Mouse (Mus musculus) telencephalon, adult 2 months (tissue): ENCODE measurements at regions not wholly inside any gene's neighbourhood (a gene's known extent, or its start where the extent isn't known, plus 50 kb on each side); places are given as distances from the start of the nearest gene placed in this dataset.
"Not testable (repeated sequence)": the region's sequence is repeated elsewhere in the genome, so short reads cannot be mapped to it uniquely, and the experiment has no call there.

Experiments
- DNase-seq: peaks from one replicate; pipeline ENCODE4 v3.0.0-alpha.2; 2011; ENCODE audit warnings: low read depth, low spot score

DNA sequence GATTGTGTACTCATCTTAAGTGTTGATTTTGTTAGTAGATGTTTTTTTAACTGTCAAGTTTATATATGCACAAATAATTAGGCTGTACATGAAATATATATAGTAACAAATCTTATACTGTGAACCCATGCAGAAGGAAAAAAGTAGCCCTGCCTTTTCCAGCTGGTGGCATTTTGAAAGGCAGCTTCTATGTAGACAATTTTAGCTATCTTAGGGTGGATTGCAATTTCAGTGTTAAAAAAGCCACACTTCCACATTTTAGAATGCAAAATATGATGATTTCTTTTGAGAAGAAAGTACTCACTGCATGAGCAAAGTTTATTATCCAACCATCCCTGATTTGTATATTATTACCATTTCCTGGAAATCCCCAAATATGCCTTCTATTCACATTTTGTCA is 1256.1 kb upstream of the Gm12353 start:
- peak; percentile 55 for DNase-seq

GRCm38 (mm10) chr4:18365514-18365913 is 1239.7 kb upstream of the Gm12353 start:
- peak; percentile 85 for DNase-seq

DNA sequence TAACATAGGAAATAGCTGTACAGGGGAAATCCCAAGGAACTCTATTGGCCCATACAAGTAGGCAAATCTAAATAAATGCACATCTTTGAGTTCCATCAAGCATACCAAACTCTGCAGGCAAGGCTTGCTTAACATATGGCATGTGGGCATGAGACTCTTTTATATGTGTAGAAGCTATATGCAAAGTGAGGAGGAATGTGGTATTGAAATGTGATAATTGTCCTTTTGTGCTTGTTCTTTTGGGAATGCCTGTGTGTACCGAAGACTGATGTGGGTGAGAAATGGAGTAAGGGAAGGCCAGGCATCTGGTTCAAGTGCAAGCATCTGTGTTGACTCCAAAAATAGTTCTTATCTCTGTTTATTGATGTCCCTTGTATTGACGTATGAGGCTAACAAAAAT is 1239.3 kb upstream of the Gm12353 start:
- DNase-seq: peak; percentile 88

DNA sequence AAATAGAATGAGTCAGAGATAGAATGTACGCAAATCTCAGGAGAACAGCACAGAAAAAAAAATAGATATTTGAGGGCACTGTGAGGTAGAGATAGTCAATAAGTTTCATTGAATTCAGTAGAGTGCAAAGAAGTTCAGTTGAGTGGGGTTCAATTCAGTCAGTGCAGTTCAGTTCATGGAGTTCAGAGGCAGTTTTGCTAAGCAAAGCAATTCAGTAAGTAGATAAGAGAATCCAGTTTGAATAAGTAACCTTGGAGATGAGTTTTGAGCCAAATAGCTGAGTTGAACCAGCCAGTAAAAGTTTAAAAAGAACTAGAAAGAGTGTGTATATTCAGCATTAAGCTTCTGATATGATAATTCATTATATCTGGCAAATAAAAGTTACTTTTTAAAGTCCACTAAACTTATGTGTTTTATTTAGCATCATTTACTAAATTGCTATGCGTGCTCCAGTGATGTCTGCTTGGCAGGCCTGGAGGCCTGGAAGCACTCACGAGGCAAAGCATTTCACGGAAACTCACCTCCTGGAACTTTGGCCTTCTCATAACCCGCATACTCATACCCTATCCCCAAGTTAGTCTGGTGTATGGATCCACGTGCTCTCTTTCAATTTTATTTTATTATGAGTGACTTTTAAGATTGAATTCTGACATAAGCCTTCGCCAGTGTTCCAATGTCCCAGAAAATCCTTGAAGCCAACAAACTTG is 1210.3 kb upstream of the Gm12353 start:
- DNase-seq: no peak

- DNase-seq: not testable (repeated sequence)
Observed at GRCm38 (mm10) chr4:18395528-18396128, 1209.6 kb upstream of the Gm12353 start.

DNA sequence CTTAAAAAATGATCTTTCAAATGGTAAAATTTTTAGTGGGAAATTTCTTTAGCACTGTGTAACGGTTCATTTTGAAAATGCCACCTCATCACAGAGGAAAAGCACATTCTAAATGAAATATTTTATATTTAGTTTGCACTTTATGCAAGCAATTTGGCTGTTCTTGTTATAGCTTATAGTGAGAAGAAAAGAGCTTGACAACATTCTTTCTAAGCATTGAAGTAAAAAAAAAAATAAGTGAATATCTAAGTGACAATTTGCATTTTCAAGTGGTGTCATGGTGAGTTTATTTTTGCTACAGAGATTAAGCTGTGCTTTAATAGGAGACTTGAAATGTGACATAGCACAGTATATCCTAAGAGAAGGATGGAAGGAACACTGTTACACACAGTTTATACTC is 1194.9 kb upstream of the Gm12353 start:
- peak; percentile 22 for DNase-seq

DNA sequence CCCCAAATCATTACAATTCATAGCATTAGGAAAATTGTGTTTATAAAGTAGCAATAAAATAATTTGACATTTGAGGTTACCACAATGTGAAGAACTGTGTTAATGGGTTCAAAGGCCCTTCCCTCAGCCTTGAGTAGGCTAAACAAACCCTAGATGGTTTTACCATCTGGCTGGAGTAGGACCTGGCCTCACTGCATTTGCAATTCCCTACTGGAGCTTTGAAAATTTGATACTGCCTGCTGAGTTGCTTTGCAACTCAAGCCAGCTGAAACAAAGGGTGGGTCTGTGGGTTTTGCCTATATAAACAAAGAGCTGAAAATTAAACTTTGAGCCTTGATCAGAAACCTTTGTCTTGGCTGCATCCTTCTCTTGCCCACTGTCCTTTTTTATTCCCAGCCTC is 1163.9 kb upstream of the Gm12353 start:
- DNase-seq: no peak

- no peak for DNase-seq
Observed at GRCm38 (mm10) chr4:18444284-18445004, 1160.8 kb upstream of the Gm12353 start.

DNA sequence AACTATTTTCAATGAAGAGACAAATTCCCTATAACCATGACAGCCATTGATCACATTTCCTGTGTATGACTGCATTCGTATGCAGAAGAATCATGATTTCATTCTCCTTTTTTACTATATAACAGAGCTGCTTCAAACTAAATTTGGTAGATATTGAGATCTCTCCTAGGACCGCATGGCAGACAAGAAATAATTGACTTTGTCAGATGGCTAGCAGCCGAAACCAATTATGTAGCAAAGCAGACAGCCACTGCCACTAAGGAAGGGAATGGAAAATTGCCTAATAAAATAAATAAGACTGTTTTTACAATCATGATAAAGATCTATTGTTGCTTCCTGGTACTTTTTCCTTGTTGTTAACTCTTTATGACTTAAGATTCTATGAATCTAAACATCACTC is 1143.6 kb upstream of the Gm12353 start:
- no peak for DNase-seq

DNA sequence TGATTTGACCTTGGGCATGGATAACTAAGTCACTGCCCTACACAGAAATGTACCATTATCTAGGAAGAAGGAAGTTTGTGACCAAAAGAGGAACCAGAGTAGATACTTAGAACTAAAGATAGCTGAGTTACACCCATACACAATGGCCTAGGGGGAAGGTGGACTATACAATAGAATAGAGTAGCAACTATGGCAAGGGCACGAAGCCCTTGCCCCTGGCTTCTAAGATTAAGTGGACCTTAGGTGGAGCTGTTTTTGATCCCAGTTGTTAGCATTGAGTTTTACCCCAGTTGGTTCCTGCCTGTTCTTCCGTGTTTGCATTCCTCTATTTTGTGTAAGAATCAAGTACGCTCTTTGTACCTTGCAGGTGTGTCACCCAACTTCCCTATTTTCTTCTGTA is 1137.0 kb upstream of the Gm12353 start:
- DNase-seq: not testable (repeated sequence)

GRCm38 (mm10) chr4:18469534-18469933 is 1135.7 kb upstream of the Gm12353 start:
- DNase-seq: peak; percentile 19
